Mouse (Mus musculus) heart, postnatal 4 days (tissue): ENCODE measurements around the gene Tmem238l. TPM values are rescaled to one million over a fixed set of nuclear protein-coding genes. Genes with fewer than 3 reads are reported as not detected.

ENCODE experiments used
- DNase-seq: peaks from one replicate; pipeline ENCODE4 v3.0.0; 2021
- total RNA-seq, 2 experiments: library from RNA; stranded (reverse); gene quantifications; 2 replicates each; pipeline ENCODE4 v1.2.3; 2021

The Tmem238l gene
- under 1 TPM; 0.34 to 0.52 TPM for total RNA-seq

GRCm38 (mm10) chr11:66956303-66956702, at the start of gene Tmem238l:
Tmem238l (plus strand) TSS chr11:66956638.
- DNase-seq, result no peak

DNA sequence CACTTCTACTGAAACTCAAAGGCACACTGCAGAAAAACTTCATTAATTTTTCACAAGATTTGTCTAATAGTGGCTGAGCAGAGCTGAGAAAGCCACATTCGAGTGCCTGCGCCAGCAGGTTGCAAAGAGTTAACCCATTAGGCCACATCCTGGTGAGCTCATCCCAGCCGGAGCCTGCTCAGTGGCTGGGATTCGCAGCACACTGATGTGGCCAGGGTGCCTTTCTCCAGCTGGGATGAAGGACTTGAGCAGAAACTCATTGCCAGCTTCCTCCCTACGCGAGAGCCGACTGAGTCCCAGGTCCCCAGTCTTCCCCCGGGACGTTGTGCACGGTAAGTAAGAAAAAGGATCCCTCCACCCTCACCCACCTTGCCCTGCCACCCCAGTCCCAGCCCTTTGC, 44.6 kb upstream of the Tmem238l start, which contains the start of gene Pirt:
Gene Pirt (plus strand): TSS at position 171 of the 400 bp plus-strand sequence.
- peak; percentile 57 for DNase-seq

GRCm38 (mm10) chr11:66912531-66913458, 43.6 kb upstream of the Tmem238l start:
- peak; percentile 67 for DNase-seq

- peak; percentile 69 for DNase-seq
Measured at GRCm38 (mm10) chr11:66914249-66914648, 42.2 kb upstream of the Tmem238l start.

DNA sequence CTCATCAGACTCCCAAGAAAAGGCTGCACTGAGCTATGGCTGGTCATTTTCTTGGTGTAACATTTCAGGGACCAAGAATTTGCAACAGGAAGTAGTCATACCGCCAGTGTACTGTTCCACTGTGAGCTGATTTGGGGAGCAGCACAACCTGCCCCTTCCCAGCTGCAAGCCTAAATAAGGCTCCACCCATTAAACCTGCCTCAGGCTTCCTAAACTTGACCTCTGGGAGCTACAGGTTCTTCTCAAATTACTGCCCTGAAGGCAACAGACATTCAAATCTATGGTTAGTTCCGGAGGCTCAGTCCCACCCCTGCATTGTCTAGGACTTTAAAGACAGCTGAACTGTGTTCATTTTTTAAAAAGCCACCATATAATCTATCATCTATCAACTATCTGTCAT, 36.4 kb upstream of the Tmem238l start:
- no peak for DNase-seq

DNA sequence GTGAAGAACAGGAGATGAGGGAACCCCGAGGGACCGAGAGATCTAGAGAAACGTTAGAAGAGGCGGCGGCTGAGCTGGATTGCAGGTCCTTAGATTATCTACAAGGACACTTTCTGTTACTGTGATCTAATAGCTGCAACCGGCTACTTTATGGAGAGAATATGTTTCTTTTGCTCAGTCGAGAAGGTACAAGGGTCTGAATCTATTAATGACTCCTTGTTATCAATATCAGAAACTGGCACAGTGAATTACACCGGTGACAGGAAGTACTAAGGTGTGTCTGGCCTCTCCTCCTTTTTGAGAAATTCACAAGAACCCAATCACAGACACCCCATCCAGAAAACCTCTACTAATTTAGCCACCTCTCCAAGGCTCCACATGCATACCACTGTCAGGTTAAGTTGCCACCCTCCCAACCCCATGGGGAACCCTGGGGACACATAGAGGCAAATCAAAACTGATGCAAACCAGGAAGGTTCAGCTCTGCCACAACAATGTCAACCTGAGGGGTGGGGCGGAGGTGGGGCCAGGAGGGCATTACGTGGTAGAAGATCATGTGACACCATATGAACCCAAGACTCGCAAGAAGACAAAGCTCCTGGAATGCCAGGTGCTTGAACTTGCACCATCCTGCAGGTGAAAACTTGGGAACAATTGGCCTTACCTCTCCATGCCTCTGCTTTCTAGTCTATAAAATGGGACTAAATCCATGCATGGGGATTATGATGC, 32.2 kb upstream of the Tmem238l start:
- no peak for DNase-seq

- no peak for DNase-seq
Measured at GRCm38 (mm10) chr11:66928311-66928710, 28.1 kb upstream of the Tmem238l start.

- no peak for DNase-seq
Measured at GRCm38 (mm10) chr11:66932827-66933599, 23.4 kb upstream of the Tmem238l start.

DNA sequence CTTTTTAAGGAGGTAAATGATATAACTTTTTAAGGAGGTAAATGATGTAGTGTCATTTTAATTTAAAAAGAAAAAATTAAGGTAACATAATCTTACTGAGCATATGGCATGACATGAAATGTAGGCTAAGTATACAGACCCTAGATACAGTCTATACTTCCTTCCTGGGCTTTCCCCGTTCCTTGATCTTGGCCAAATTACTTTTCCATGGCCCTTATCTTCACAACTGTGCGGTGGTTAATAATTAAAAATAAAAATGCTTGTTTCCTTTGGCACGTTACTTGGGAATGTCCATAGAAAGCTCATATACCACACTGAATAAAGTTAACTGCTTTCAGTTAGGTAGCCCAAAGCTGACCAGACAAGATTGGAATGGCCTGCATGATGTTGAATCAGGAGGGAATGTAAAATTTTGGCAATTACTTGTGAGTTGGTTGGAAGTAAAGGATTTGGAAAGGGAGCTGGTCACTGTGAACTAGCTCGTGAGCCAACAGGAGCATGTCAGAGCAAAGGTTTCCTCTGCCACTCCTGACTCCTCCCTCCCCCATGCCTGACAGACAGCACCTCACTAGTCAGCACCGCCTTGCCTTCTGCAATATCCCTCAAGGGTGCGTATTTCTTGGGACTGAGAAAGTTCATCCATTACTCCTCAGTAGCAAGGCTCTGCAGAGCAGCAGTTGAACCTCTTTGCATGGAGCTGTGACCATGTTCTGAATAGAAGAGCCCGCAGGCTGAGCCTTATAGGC, 21.8 kb upstream of the Tmem238l start:
- no peak for DNase-seq

DNA sequence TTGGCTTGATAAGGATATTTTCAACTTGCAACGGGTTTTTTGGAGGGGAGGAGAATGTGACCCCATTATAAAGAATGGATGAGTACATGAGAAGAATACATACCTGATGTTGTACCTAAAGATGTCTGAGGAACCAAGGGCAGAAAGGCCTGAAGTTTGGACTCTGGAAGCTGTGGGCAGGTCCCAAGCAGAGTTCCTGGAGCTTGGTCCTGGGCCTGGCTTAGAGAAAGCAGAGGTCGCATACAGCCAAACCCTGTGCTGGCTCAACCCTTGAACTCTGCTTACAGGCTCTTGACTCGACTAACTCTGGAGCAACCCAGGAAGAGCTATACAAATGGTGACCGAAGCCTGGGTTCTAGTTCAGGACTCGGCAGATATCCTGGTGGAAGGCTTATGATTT, 14.4 kb upstream of the Tmem238l start:
- DNase-seq, result no peak

DNA sequence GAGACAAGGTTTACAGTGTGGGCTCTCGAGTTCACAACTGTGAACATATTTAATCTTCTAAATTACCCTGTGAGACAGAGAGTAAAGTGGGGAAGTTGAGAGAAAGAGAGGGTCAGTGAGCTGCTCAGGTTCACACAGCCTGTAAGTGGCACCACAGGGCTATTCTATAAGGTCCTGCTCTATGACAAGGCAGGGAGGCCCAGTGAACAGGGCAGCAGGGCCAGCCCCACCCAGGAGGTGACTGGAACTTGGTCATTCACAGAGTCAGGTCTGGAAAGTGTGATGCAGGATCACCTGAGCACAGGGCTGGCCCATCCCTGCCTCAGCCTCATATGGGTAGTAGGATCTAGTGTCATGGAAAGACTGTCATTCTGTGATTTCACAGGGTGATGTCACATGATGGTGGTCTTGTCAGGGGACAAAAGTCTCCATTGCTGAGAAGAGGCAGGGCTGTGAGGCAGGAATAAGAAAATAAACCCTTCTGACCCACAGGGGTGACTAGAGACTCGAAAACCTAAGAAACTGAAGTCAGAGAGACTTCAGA, 11.1 kb upstream of the Tmem238l start:
- DNase-seq, result no peak

DNA sequence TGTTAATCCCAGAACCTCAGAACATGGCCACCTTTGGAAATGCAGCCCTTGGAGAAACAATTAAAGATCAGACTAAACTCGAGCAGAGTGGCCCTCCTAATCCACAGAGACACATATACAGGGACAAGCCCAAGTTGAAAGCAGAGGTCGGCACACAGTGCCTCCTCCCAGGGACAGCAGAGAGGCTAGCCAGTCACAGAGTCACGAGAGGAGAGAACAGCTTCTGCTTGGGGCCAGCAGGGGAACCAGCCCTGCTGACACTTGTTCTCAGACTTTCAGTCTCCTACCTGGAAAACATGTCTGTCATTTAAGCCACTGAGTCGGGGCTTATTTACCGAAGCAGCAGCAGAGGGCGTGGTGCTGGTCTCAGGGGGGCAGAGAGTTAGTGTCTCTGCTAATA, 9.9 kb upstream of the Tmem238l start:
- DNase-seq, result no peak

DNA sequence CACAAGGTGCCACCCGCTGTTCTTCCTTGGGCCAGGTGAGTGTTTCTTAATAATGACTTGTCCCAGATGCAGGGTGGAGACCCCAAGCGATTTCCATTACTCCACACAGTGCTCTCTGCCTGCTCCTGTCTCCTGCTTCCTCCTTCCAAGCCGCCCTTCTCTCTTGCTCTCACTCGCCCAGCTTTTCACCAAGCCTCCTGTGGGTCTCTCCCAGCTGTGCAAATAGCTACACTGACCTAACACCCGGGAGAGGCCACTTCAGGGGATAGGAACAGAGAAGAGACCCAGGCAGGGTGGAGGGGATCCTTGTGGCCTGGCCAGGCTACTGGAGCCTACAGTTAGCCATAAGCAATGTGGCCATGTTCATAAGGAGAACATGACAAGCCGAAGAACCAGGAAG, 9.5 kb upstream of the Tmem238l start:
- no peak for DNase-seq

DNA sequence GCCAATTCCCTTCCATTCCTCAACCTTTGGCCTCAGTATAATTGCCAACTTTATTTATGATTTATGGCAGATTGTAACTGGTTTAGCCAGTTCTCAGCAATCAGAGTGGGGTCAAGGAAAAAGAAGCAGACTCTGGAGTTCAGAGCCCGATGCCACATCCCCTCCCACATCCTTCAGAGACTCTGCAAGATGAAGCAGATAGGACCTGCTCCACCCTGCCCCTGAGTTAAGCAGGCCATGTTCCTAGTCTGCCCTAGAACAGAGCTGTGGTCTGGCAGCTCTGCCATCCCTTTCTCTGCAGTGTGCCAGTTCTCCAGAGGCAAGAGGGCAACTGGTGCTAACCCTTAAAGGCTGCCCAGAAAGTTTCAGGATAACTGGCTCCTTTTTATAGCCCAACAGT, 4.4 kb downstream of the Tmem238l start:
- DNase-seq, result no peak

DNA sequence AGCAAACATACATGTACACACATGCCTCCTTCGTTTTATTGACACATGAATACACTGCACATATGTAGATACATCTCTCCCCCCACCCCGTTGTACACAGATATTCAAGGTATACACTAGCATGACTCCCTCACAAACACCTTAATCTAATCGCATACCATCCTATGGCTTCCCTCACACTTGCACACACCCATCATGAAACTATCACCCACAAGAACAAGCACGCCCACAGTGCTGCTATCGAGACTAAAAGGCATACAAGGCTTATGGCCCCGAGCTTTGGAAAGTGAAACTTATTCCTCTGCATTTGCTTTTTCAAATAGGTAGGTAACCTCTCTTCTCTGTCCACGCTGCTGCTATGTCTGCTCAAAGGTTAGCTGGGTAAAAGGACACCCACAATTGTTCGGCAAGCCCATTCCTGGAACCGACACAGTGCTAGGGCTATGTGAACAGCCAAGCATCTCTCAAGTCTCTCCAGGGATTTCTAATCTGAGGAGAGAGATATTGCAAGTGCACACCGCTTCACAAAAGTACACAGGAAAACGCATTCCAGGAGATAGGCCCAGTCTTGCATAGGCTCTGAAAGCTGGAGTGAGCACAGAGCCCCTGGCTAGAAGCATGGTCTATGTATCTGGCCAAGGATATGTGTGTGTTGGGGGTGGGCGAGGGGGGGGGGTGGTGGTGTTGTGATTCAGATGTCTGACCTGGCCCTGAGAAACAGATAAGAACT, 5.2 kb downstream of the Tmem238l start:
- peak; percentile 23 for DNase-seq

DNA sequence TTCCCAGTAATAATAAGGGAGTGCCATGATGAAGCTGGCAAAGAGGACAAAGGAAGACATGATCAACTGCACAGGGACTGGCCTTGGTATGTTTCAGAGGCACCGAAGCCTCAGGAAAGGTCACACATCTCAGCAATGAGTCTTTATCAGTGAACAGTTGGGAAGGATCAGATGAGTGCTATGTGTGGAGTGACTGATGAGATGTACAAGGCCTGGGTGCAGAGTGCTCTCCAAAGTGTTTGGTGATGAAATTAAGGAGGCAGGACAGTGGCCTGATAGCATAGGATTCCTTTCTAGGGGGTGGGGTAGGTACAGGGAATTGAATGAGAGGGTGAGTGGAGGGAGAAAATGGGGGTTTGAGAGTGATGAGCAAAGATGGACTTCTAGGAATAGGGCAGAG, 7.0 kb downstream of the Tmem238l start:
- no peak for DNase-seq

GRCm38 (mm10) chr11:66966500-66967116, 10.2 kb downstream of the Tmem238l start:
- no peak for DNase-seq

GRCm38 (mm10) chr11:66968575-66968974, 12.1 kb downstream of the Tmem238l start:
- no peak for DNase-seq

GRCm38 (mm10) chr11:66973507-66973906, 17.1 kb downstream of the Tmem238l start:
- no peak for DNase-seq

GRCm38 (mm10) chr11:66975606-66976330, 19.3 kb downstream of the Tmem238l start:
- no peak for DNase-seq
